Mouse (Mus musculus) liver, adult 2 months (tissue): ENCODE results near the gene Adamts3. TPM values are rescaled to one million over a fixed set of nuclear protein-coding genes. Genes with fewer than 3 reads are reported as not detected.

Experiments
- DNase-seq: peaks from one replicate; pipeline ENCODE4 v3.0.0-alpha.2; 2011; ENCODE audit warnings: low read depth, low spot score; ENCODE audit errors: extremely low read depth
- H3K27ac ChIP-seq: fragments of 200-500 bp; replicated peaks from 2 replicates; pipeline ENCODE4 v1.5.1; 2012; ENCODE audit warnings: low read depth, mild to moderate bottlenecking, control low read depth, inconsistent platforms, low read length; ENCODE audit not compliant: insufficient read depth
- H3K27me3 ChIP-seq: fragments of 200-500 bp; 2 replicates; pipeline ENCODE4 v1.6.1; 2012; ENCODE audit warnings: mild to moderate bottlenecking, moderate library complexity, low read length, inconsistent platforms; ENCODE audit not compliant: control insufficient read depth, insufficient read depth
- H3K36me3 ChIP-seq: fragments of 200-500 bp; 2 replicates; pipeline ENCODE4 v1.6.1; 2012; ENCODE audit warnings: low read length, inconsistent platforms; ENCODE audit not compliant: control insufficient read depth, insufficient read depth
- H3K4me1 ChIP-seq: fragments of 200-500 bp; 2 replicates; pipeline ENCODE4 v1.6.1; 2011; ENCODE audit warnings: low read length; ENCODE audit not compliant: control insufficient read depth, insufficient read depth
- H3K4me3 ChIP-seq: fragments of 200-500 bp; 2 replicates; pipeline ENCODE4 v1.5.1; 2011; ENCODE audit warnings: low read depth, mild to moderate bottlenecking, control low read depth, low read length, moderate library complexity; ENCODE audit not compliant: insufficient read depth
- H3K79me2 ChIP-seq: fragments of 200-500 bp; 2 replicates; pipeline ENCODE4 v1.6.1; 2012; ENCODE audit warnings: inconsistent platforms, mild to moderate bottlenecking, low read length, moderate library complexity; ENCODE audit not compliant: control insufficient read depth, insufficient read depth
- H3K9ac ChIP-seq: fragments of 200-500 bp; 2 replicates; pipeline ENCODE4 v1.6.1; 2012; ENCODE audit warnings: low read depth, mild to moderate bottlenecking, control low read depth, inconsistent platforms, low read length
- CTCF ChIP-seq: fragments of 200-500 bp; IDR thresholded peaks from 2 replicates; pipeline ENCODE4 v1.5.1; 2011; ENCODE audit warnings: low read depth, low read length, control low read depth
- POLR2A ChIP-seq: fragments of 200-500 bp; IDR thresholded peaks from 2 replicates; pipeline ENCODE4 v1.6.1; 2011; ENCODE audit warnings: low read length, control low read depth; ENCODE audit not compliant: insufficient read depth; ENCODE audit errors: extremely low read depth
- WGBS: fragments of 180-500 bp; shearing (Covaris S2); methylation state at CpG from one replicate; pipeline ENCODE4 v1.1.7; 2018; 5-methylcytosine and 5-hydroxymethylcytosine counted together
- polyA plus RNA-seq: library from polyadenylated mRNA; depleted of rRNA; stranded (reverse); fragments of >200 nt; gene quantifications from 2 replicates; pipeline ENCODE4 v1.2.3, GENCODE M21; 2012
- total RNA-seq: library from RNA; depleted of rRNA; stranded (reverse); fragments of >200 nt; gene quantifications from 2 replicates; pipeline ENCODE4 v1.2.3, GENCODE M21; 2014

Gene Adamts3
- total and polyA plus RNA-seq, 2 experiments = 0.09 to 0.37 TPM

GRCm38 (mm10) chr5:89701241-89702007 lies 181.7 kb downstream of the Adamts3 start:
- Histone ChIP-seq H3K4me3 (no peak overlapping the region), H3K27me3 (no peaks in the 10 kb centered on the region), H3K9ac (no peak overlapping the region), H3K36me3 (no peaks in the 10 kb centered on the region), H3K27ac (no peak overlapping the region), H3K79me2 (no peaks in the 10 kb centered on the region), H3K4me1 (no peaks in the 10 kb centered on the region)
- no peak for DNase-seq
- WGBS = 69% methylated on average over 9 of the region's 9 CpGs
- TF ChIP-seq CTCF = no peak
- no peak for TF ChIP-seq POLR2A

- Histone ChIP-seq H3K79me2 (no peaks in the 10 kb centered on the region), H3K27ac (no peak overlapping the region), H3K9ac (no peak overlapping the region), H3K27me3 (no peaks in the 10 kb centered on the region), H3K36me3 (no peaks in the 10 kb centered on the region), H3K4me1 (no peaks in the 10 kb centered on the region), H3K4me3 (no peak overlapping the region)
- DNase-seq = no peak
- WGBS = 88% methylated on average over 1 of the region's 1 CpGs
- TF ChIP-seq CTCF = no peak
- no peak for TF ChIP-seq POLR2A
These were observed 195.3 kb downstream of the Adamts3 start for GRCm38 (mm10) chr5:89687826-89688225.

DNA sequence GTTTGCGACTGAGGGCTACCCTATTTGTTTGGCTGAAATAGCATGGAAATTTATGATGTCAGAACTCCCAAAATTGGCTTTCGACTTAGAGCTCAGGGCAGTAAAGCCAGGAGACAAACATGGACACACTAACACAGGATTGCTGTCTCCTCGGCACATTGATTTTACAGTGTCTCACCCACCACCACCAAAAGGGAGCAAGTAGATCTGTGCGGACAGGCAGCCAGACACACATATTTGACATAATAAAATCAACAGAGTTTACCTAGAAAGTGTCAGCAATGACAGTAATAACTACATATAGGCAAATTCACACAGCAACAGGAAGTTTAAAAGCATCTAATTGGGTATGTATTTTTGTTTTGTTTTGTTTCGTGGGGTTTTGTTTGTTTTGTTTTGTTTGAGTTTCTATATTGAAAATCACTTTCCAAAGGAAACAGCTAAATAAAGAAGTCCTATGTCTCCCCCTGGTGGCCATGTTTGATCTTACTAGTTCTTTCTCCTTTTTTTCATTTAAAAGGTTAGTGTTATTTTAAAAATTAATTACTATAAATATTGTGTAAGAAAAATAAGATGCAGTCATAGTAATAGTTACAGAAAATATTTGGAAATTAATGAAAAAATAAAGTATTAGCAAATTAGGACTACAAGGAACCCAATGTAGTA lies 203.1 kb downstream of the Adamts3 start:
- H3K27me3 ChIP-seq = no peaks in the 10 kb centered on the region
- H3K4me3 ChIP-seq = no peak overlapping the region
- TF ChIP-seq POLR2A (no peak), CTCF (peak; percentile 47; the same call in 1 of the 2 replicates)
- no peak overlapping the region for H3K27ac ChIP-seq
- no peaks in the 10 kb centered on the region for H3K36me3 ChIP-seq
- H3K9ac ChIP-seq = no peak overlapping the region
- DNase-seq = peak; percentile 53
- H3K4me1 ChIP-seq = no peaks in the 10 kb centered on the region
- WGBS = 54% methylated on average over 5 of the region's 5 CpGs
- no peaks in the 10 kb centered on the region for H3K79me2 ChIP-seq

DNA sequence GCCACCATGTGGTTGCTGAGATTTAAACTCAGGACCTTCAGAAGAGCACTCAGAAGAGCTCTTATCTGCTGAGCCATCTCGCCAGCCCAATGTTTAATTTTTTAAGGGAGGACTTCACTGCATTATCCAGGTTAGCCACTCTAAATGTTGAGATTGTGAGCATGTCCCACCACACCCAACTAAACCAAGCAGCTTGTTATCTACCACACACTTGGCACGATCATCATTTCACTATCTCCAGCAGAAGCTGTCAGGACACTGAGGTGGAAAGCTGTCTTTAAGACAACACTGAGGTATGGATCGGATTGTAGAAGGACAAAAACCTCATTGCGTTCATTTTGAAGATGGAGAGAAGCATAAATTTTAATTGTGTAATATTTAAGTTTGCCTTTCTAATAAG lies 205.0 kb downstream of the Adamts3 start:
- Histone ChIP-seq H3K27ac (no peak overlapping the region), H3K27me3 (no peaks in the 10 kb centered on the region), H3K79me2 (no peaks in the 10 kb centered on the region), H3K9ac (no peak overlapping the region), H3K4me1 (no peaks in the 10 kb centered on the region), H3K4me3 (no peak overlapping the region), H3K36me3 (no peaks in the 10 kb centered on the region)
- WGBS = 84% methylated on average over 4 of the region's 4 CpGs
- TF ChIP-seq POLR2A (no peak), CTCF (no peak)
- DNase-seq = no peak

GRCm38 (mm10) chr5:89674066-89674848 lies 208.9 kb downstream of the Adamts3 start:
- H3K36me3 ChIP-seq = no peaks in the 10 kb centered on the region
- H3K27ac ChIP-seq = no peak overlapping the region
- H3K79me2 ChIP-seq = no peaks in the 10 kb centered on the region
- H3K4me1 ChIP-seq = no peaks in the 10 kb centered on the region
- no peaks in the 10 kb centered on the region for H3K27me3 ChIP-seq
- no peak for DNase-seq
- 79% methylated on average over 9 of the region's 9 CpGs for WGBS
- TF ChIP-seq POLR2A = no peak
- TF ChIP-seq CTCF = no peak
- H3K4me3 ChIP-seq = no peak overlapping the region
- H3K9ac ChIP-seq = no peak overlapping the region
